Mouse (Mus musculus) spleen, adult 18-20 months (tissue): Measurements from ENCODE around the gene Pigk.
A peak's percentile ranks its signal among the peaks of the same experiment; 100 is the strongest.

ENCODE experiments used
- DNase-seq, 2 experiments: peaks; one replicate each; pipeline ENCODE4 v3.0.0; 2022; ENCODE audit warnings: mixed read lengths in 2 of 2

Gene Pigk

GRCm38 (mm10) chr3:152733011-152733410, 19.1 kb downstream of the Pigk start:
- DNase-seq = no peak

- DNase-seq = no peak
Observed at GRCm38 (mm10) chr3:152733513-152733912, 19.6 kb downstream of the Pigk start.

DNA sequence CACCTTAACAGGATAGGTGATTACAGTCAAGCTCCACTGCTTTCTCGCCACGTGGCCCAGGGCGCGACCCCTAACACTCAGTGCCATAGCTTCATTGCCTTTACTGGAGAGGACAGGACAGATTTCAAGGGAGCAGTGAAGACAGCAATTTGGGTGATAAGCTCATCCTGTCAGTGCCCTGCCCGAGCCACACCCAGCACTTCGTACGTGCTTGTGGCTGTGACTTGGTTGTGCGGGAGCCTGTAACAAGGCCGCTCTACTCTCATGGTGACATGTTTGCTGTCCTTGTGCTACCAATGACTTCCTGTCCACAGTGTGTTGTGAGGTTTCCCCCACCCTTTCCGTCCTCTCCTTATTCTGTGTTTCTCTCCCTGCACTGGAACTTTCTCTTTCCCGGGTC, 20.2 kb downstream of the Pigk start:
- no peak for DNase-seq

DNA sequence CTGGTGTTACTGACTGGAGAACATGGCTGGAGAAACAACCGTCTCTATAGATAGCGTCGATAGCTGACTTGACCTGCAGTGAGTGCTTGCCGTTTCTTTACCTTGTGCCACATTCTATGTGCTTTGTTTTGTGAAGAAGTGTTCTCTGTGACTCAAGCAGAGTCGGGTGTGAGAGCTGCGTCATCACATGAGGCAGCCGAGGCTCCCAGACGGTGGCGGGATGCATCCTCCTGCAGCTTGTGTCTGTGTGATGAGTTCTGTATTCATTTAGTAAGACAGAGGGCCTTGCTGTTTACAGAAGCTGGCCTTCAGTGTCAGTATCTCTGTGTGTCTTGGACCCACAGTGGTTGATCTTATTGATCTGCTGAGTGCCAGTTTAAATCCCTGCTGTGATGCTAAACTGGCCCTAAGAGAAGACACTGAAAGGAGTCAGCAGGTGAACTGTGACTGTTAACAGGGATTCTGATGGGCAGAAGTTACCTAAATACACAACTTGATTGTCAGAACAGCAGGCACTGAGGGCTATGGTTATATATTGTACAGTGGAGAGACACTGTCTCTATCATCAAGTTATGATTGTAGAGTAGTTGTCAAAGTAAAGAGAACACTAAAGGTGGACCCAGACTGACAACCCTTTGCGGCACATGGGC, 21.8 kb downstream of the Pigk start:
- DNase-seq = no peak

GRCm38 (mm10) chr3:152744301-152744700, 30.4 kb downstream of the Pigk start:
- DNase-seq = no peak

GRCm38 (mm10) chr3:152745611-152746010, 31.7 kb downstream of the Pigk start:
- no peak for DNase-seq

DNA sequence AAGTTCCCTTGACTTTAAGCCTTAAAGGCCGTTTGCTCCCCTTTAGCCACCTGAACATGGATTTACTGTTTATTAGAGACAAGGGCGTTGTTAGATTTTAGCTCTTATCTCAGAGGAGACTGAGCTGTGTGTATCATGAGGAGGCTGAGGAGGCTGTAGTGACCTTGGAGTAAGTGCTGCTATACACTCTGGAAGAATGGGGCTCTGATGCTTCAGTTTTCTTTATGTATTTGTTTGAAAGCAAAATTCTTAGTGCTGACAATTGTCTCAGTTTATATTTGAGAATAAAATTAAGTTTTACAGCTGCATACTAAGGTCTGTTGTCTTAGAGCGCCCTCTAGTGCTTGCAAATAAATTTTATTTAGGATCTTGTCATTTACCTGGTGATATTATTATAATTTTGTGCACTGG, 35.6 kb downstream of the Pigk start:
- no peak for DNase-seq

DNA sequence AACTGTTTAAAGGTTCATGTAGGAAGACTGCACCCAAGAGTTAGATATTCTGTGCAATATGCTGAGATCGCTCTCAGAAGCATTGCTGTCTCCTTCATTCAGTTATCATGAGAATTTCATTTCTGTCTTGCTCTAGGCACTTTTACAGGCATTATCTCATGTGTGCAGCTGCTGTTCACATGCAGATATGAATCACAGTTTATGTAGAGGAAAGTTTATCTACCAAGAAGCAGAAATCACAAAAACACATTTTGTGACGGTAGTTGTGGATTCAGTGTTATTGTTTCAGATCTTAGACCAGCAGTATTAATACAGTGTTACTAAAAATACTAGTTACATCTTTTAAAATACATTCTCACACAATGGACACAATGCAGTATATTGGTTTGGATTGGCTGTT, 36.0 kb downstream of the Pigk start:
- no peak for DNase-seq

DNA sequence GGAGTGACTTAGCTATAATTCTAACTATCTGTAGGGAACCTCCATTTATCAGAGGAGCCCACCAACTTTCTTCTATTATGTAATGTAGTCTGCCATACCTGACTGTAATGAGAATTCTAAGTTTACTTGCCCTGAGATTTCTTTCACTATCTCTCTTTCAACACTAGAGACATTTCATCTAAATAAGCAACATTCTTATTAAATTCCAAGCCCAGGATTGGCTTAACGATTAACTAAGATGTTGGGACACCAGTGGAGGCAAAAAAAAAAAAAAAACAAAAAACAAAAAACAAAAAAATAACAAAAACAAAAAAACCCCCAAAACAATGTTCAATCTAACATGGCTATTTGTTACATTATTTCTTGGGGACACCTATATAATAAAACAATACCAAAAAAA, 39.0 kb downstream of the Pigk start:
- DNase-seq = no peak

GRCm38 (mm10) chr3:152753345-152753744, 39.4 kb downstream of the Pigk start:
- no peak for DNase-seq

DNA sequence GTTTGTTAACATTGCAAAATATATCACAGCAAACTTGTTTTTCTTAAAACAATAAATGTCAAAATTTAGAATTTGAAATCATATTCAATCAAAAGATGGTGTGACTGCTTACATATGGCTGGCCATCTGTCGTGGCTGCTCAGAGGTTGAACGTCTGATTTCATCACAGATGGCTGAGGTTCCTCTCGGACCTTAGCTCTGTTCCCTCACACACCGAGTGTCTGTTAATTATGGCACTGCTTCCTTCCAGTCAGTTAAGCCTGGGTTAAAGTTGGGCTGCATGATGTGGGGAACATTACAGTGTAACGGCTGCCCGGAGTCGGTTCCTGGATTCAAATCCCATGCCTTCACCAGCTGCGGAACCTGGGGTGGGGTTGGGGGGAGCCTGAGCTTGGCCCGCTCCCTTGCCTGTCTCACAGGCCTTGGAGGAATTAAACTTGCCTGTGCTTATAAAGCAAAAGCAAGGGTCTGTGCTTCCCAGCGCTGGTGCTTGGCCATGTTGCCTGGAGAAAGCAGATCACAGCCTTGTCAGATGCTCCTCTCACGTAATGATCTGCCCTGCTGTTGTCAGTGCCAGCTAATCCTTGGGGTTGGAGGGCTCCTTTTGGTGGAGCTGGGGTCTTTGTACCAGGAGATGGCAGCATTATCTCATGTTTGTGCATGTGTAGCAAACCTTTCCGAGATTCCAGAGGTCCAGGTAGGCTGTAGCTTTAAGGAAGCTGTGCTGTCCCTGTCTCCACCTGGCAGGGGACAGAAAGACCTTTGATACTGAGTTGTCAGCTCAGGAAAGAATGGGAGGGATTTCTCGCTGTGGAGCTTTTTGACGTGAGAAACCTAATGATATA, 40.2 kb downstream of the Pigk start:
- no peak for DNase-seq

- DNase-seq = no peak
Observed at GRCm38 (mm10) chr3:152755515-152755914, 41.6 kb downstream of the Pigk start.

DNA sequence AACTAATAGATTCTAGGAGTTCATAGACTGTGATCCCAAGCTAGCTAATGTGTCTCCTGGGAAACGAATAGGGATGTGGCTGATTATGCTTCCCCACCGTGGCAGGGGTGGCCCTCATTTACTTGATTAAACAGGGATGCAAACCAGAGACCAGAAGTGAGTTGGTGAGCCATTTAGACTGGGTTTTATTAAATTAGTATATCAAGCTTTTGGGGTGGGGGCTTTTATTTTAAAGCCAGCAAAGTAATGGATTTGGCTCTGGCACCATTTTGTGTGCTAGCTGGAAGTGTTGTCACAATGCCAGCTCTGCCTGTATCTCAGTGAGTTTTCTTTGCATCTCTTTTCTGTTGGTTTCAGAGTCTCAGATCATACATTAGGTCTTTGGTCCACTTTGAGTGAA, 43.0 kb downstream of the Pigk start:
- no peak for DNase-seq

- no peak for DNase-seq
Observed at GRCm38 (mm10) chr3:152757464-152758393, 43.8 kb downstream of the Pigk start.

GRCm38 (mm10) chr3:152758500-152759032, 44.7 kb downstream of the Pigk start:
- no peak for DNase-seq

DNA sequence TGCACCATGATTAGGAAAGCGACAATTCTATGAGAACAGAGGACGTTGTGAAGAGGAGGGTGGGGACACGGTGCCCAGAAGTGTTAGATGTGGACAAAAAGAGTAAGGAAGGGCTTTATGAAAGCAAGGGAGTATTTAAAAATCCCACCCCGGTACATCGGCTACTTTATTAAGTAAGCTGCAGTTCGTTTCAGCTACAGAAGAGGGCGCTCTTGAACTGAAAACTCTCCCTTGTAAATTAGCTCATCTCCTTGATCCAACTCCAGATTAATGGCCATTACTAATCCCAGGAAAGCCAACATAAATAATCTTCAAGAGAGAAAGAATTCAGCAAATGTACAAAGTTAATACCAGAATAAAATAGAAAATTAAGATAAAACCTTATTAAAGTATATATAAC, 47.2 kb downstream of the Pigk start:
- DNase-seq = peak in 1 of 2 experiments; percentile 35

DNA sequence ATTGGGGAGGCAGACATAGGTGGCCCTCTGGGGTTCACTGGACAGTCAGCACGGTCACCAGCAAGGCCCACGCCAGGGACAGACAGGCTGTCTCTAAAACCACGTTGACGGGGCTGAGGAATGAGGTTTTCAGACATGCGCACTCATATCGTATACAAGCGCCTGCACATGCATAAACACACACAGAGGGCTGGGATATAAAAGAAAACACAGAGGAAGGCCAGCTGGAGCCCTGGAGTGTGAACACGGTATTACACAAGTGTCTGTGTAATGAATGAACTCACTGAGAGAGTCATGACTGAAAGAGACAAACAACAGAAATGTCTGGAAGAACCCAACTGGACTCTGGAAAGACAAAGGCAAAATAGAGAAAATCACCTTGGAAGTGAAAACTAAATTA, 47.8 kb downstream of the Pigk start:
- no peak for DNase-seq

- no peak for DNase-seq
Observed at GRCm38 (mm10) chr3:152762302-152762701, 48.4 kb downstream of the Pigk start.

DNA sequence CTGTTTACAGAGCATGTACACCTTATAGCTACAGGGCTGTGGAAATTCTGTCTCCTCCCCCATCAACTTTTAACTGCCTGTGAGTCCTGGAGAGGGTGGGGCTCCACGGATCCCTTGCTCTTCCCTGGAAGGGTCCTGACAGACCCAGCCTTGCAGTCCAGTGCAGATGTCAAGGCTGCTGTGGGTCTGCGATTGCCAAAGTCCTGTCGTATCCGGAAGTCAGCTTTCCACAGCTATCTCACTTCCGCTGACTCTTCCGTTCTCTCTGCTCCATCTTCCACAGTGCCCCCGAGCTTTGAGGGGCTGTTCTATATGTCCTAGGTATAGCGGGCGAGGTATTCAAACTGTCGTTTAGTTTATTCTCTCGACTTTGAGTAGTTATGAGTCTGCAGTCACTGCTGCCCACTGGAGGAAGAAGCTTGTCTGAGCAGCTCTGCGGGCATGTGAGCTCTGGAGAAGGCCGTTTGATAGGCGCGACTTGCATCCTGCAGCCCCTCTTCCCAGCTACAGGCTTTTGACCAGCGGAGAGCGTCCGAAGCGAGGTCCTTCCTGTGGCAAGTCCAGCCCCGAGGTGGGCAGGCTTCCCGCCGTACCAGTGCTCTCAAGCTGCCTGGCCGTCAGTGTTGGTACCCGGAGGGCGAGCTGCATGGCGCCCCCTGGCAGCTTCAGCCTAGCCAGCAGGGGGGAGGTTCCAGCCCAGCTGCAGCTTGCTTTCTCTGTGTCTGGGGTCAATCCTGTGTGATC, 49.4 kb downstream of the Pigk start:
- peak; percentile 19 to 50 for DNase-seq

DNA sequence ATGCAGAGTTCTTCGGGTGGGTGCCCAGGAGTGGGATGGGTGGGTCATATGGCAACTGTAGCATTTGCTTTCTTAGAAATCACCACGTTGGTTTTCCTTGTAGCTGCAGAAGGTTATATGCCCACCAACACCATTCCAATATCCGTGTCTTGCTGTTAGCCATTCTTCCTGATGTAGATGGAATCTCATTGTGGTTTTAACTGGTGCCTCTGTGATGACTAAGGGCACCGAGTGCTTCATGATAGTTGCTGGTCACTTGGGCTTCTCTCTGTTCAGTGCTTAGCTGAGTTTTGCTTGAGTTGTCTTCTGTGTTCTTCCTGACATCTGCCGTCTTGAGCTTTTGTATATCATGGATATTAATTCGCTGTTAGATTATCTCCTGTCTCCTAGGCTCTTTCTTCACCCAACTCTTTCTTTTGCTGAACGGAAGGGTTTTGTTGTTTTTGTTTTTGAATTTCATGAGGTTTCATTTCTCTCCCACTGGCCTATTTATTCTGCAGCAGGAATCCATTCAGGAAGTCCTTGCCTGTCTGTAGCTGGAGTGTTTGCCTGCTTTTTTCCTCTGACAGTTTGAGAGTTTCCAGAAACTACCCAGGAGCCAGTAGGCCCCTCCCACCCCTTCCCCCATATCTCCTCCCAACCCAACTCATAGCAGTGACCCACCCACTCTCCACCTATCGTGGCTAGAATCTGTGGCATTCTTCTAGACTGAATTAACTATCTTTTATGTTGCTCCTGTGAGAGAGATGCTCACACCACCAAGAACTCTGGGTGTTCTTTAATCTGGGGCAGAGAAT, 50.8 kb downstream of the Pigk start:
- DNase-seq = no peak

DNA sequence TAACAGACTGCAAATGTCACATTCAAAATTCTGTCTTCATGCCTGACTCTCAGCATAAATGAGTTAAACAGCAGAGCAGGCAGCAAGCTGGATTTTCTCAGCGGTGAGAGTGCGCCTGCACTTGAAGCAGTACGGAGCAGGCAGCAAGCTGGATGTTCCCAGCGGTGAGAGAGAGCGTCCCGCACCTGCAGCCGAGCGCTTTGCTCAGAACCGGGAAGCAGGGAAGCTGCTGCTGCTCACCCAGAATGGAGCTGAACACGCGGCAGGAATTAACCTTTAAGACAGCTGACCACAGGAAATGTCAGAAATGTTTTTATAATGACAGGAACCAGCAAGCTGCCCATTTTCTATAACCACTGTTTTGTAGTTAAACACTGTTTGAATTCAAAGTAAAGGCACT, 53.6 kb downstream of the Pigk start:
- DNase-seq = no peak
